ENCODE assay signal across 8 mouse cellular contexts in genomic region chr7:73375257-73376100, GRCm38 (mm10). TPM values are rescaled to one million over a fixed set of nuclear protein-coding genes. Genes with fewer than 3 reads are reported as not detected.
DNase-seq lines count a peak whose midpoint lies in the region; ATAC-seq and TF ChIP-seq lines count a peak whose summit lies in the region.

Gene Rgma (plus strand): TSS chr7:73375509.

- H3K27ac ChIP-seq in thymus, adult 2 months (ENCODE audit: control insufficient read depth, insufficient read depth, low read length), result no peak within 1 kb of the TSS
- peak within 1 kb of the TSS; percentile 60; the same call in 1 of the 2 replicates for H3K27ac ChIP-seq in embryonic facial prominence, embryonic 13.5 days
- peak within 1 kb of the TSS; percentile 65; the same call in 1 of the 2 replicates for H3K27ac ChIP-seq in heart, embryonic 10.5 days
- no peak within 1 kb of the TSS for H3K27ac ChIP-seq in kidney, embryonic 16.5 days (ENCODE audit: low read length)
- H3K27ac ChIP-seq in liver, embryonic 12.5 days, result no peak within 1 kb of the TSS
- H3K27ac ChIP-seq in neural tube, embryonic 13.5 days (replicated peaks), result peak within 1 kb of the TSS; percentile 97

- H3K9ac ChIP-seq in embryonic facial prominence, embryonic 13.5 days, result peak within 1 kb of the TSS; percentile 76
- H3K9ac ChIP-seq in kidney, embryonic 16.5 days (replicated peaks; ENCODE audit: low read length), result peak within 1 kb of the TSS; percentile 63
- no peak within 1 kb of the TSS for H3K9ac ChIP-seq in liver, embryonic 12.5 days
- H3K9ac ChIP-seq in neural tube, embryonic 13.5 days, result peak within 1 kb of the TSS; percentile 97

- no peak for TF ChIP-seq POLR2A in thymus, adult 2 months (IDR thresholded peaks at IDR 0.05; ENCODE audit: control insufficient read depth, extremely low read depth, insufficient read depth, low read length, poor library complexity)

- peak; percentile 11 for DNase-seq in thymus, adult 2 months
- DNase-seq in thymus, adult 18-20 months, result no peak
- peak; percentile 77 for DNase-seq in heart, embryonic 10.5 days (ENCODE audit: low spot score)
- no peak for DNase-seq in T-cell, adult 2 months (ENCODE audit: low spot score)

- no peaks in the 10 kb centered on the region for H3K9me3 ChIP-seq in embryonic facial prominence, embryonic 13.5 days
- no peaks in the 10 kb centered on the region for H3K9me3 ChIP-seq in heart, embryonic 10.5 days
- H3K9me3 ChIP-seq in kidney, embryonic 16.5 days (ENCODE audit: low read length), result no peaks in the 10 kb centered on the region
- no peaks in the 10 kb centered on the region for H3K9me3 ChIP-seq in liver, embryonic 12.5 days (replicated peaks)
- no peaks in the 10 kb centered on the region for H3K9me3 ChIP-seq in neural tube, embryonic 13.5 days

- peak within 1 kb of the TSS; percentile 32 for H3K4me3 ChIP-seq in thymus, adult 2 months (ENCODE audit: control insufficient read depth, insufficient read depth, low read length)
- H3K4me3 ChIP-seq in embryonic facial prominence, embryonic 13.5 days, result peak within 1 kb of the TSS; percentile 66
- H3K4me3 ChIP-seq in heart, embryonic 10.5 days, result peak within 1 kb of the TSS; percentile 77
- H3K4me3 ChIP-seq in kidney, embryonic 16.5 days (ENCODE audit: low read length), result peak within 1 kb of the TSS; percentile 60
- H3K4me3 ChIP-seq in liver, embryonic 12.5 days, result peak within 1 kb of the TSS; percentile 50
- H3K4me3 ChIP-seq in neural tube, embryonic 13.5 days, result peak within 1 kb of the TSS; percentile 83

- peak; percentile 73 for ATAC-seq in embryonic facial prominence, embryonic 13.5 days (ENCODE audit: insufficient number of reproducible peaks, insufficient read depth, low FRiP score, low TSS enrichment, low read depth)
- peak; percentile 83 for ATAC-seq in kidney, embryonic 16.5 days (ENCODE audit: low FRiP score, low TSS enrichment)
- peak; percentile 54 for ATAC-seq in liver, embryonic 12.5 days
- ATAC-seq in neural tube, embryonic 13.5 days (ENCODE audit: low read depth), result peak; percentile 90

- peaks cover 22% of the 10 kb centered on the region; the same call in 1 of the 2 replicates for H3K27me3 ChIP-seq in thymus, adult 2 months (ENCODE audit: control insufficient read depth, insufficient read depth, low read length)
- peaks cover 96% of the 10 kb centered on the region for H3K27me3 ChIP-seq in embryonic facial prominence, embryonic 13.5 days
- peaks cover 95% of the 10 kb centered on the region for H3K27me3 ChIP-seq in heart, embryonic 10.5 days (ENCODE audit: insufficient read depth, poor library complexity, severe bottlenecking)
- H3K27me3 ChIP-seq in kidney, embryonic 16.5 days (ENCODE audit: insufficient read depth, low read length), result peaks cover 46% of the 10 kb centered on the region
- peaks cover 91% of the 10 kb centered on the region for H3K27me3 ChIP-seq in liver, embryonic 12.5 days (replicated peaks)
- H3K27me3 ChIP-seq in neural tube, embryonic 13.5 days, result peaks cover 22% of the 10 kb centered on the region

- WGBS in thymus, adult 2 months, result 2% methylated on average over 68 of the region's 85 CpGs
- WGBS in embryonic facial prominence, embryonic 13.5 days, result under 1% methylated on average over 70 of the region's 85 CpGs
- WGBS in heart, embryonic 10.5 days, result under 1% methylated on average over 77 of the region's 85 CpGs
- WGBS in kidney, embryonic 16.5 days, result under 1% methylated on average over 50 of the region's 85 CpGs
- WGBS in liver, embryonic 12.5 days (ENCODE audit: insufficient replicate concordance), result 3% methylated on average over 60 of the region's 85 CpGs
- under 1% methylated on average over 58 of the region's 85 CpGs for WGBS in neural tube, embryonic 13.5 days

- no peaks in the 10 kb centered on the region for H3K4me1 ChIP-seq in thymus, adult 2 months (replicated peaks; ENCODE audit: control insufficient read depth, insufficient read depth, low read length)
- H3K4me1 ChIP-seq in embryonic facial prominence, embryonic 13.5 days, result peaks cover 35% of the 10 kb centered on the region
- peaks cover 28% of the 10 kb centered on the region for H3K4me1 ChIP-seq in heart, embryonic 10.5 days
- peaks cover 22% of the 10 kb centered on the region for H3K4me1 ChIP-seq in kidney, embryonic 16.5 days (ENCODE audit: insufficient read depth, low read length)
- peaks cover 14% of the 10 kb centered on the region for H3K4me1 ChIP-seq in liver, embryonic 12.5 days
- peaks cover 83% of the 10 kb centered on the region for H3K4me1 ChIP-seq in neural tube, embryonic 13.5 days (replicated peaks)

- no peaks in the 10 kb centered on the region for H3K36me3 ChIP-seq in thymus, adult 2 months (ENCODE audit: control insufficient read depth, insufficient read depth, low read length)
- H3K36me3 ChIP-seq in embryonic facial prominence, embryonic 13.5 days, result no peaks in the 10 kb centered on the region
- no peaks in the 10 kb centered on the region for H3K36me3 ChIP-seq in heart, embryonic 10.5 days
- no peaks in the 10 kb centered on the region for H3K36me3 ChIP-seq in kidney, embryonic 16.5 days (ENCODE audit: insufficient read depth, low read length)
- no peaks in the 10 kb centered on the region for H3K36me3 ChIP-seq in liver, embryonic 12.5 days
- no peaks in the 10 kb centered on the region for H3K36me3 ChIP-seq in neural tube, embryonic 13.5 days

- no peak for TF ChIP-seq CTCF in thymus, adult 2 months (IDR thresholded peaks at IDR 0.05; ENCODE audit: borderline replicate concordance, control insufficient read depth, extremely low read depth, insufficient read depth, low read length, poor library complexity)

- peak within 1 kb of the TSS; percentile 100 for H3K4me2 ChIP-seq in embryonic facial prominence, embryonic 13.5 days
- H3K4me2 ChIP-seq in kidney, embryonic 16.5 days (replicated peaks; ENCODE audit: low read depth, low read length), result peak within 1 kb of the TSS; percentile 99
- H3K4me2 ChIP-seq in liver, embryonic 12.5 days, result peak within 1 kb of the TSS; percentile 69
- peak within 1 kb of the TSS; percentile 89 for H3K4me2 ChIP-seq in neural tube, embryonic 13.5 days

RNA-seq across cellular contexts. Expression of gene Rgma, which starts in this region (rescaled TPM):
- polyA plus RNA-seq in thymus, adult 2 months (2012; rRNA removed), result 13.3 and 13.4 TPM in 2 replicates
- 21.8 and 23.6 TPM in 2 replicates for polyA plus RNA-seq in embryonic facial prominence, embryonic 13.5 days (2015; fragmentation: Nextera tagmentation; extraction: Ambion mirVana)
- polyA plus RNA-seq in heart, embryonic 10.5 days (2016; fragmentation: Nextera tagmentation; extraction: Ambion mirVana), result 3.4 and 6.9 TPM in 2 replicates
- 10.0 and 12.8 TPM in 2 replicates for polyA plus RNA-seq in kidney, embryonic 16.5 days (2015; fragmentation: Nextera tagmentation; extraction: Ambion mirVana)
- polyA plus RNA-seq in liver, embryonic 12.5 days (2016; fragmentation: Nextera tagmentation; extraction: Ambion mirVana), result 0.55 and 0.89 TPM in 2 replicates
- polyA plus RNA-seq in neural tube, embryonic 13.5 days (2015; fragmentation: Nextera tagmentation; extraction: Ambion mirVana), result 41.4 and 49.6 TPM in 2 replicates

Comparison
In these comparisons a context has a peak if more than half of its experiments do, and no peak if none do; other contexts are left out.
1. DNase-seq: peak in thymus, adult 2 months (single experiment) and heart, embryonic 10.5 days (single experiment); none in thymus, adult 18-20 months (0 of 2) and T-cell, adult 2 months (single experiment).
2. Peak in ATAC-seq, H3K4me3 ChIP-seq and H3K4me2 ChIP-seq in liver, embryonic 12.5 days; RNA of the gene not detected or under 1 TPM.
3. H3K27ac ChIP-seq: peak in embryonic facial prominence, embryonic 13.5 days (single experiment), heart, embryonic 10.5 days (single experiment) and neural tube, embryonic 13.5 days (single experiment); none in thymus, adult 2 months (single experiment), kidney, embryonic 16.5 days (single experiment) and liver, embryonic 12.5 days (single experiment).
4. H3K4me3 ChIP-seq: peak in every context shown above with its lines; median percentile 83 in neural tube, embryonic 13.5 days; 77 in heart, embryonic 10.5 days; 66 in embryonic facial prominence, embryonic 13.5 days; 60 in kidney, embryonic 16.5 days; 50 in liver, embryonic 12.5 days; 32 in thymus, adult 2 months.
5. Peak in every context shown above with its lines, with median percentiles within 50 percentile points of each other: ATAC-seq and H3K4me2 ChIP-seq.